Mouse (Mus musculus): ENCODE results near the gene Lingo4.
A peak's percentile ranks its signal among the peaks of the same experiment; 100 is the strongest.

Gene Lingo4

DNA sequence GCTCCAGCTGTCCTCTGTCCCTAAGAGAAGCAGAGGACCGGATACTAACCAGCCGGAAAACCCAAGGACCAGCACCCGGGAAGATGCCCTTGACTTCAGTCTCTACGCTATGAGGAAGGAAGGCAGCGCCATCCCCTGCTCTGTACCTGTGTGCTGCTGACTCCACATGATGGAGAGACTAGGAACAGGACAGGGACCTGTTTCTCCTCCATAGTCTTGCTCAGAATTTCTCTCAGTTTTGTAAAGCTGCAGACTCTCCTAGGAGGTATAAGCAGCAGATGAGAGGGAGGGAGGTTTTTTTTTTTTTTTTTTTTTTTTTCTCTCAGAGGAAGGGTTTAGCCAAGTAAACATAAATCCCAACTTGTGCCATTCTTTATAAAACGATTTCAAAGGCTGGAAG, at the start of gene Lingo4:
TSS of gene Lingo4 (plus strand) at position 301 of the 400 bp plus-strand sequence.
- DNase-seq: no peak

GRCm38 (mm10) chr3:94360812-94361211, 37.5 kb upstream of the Lingo4 start:
- DNase-seq: no peak

- no peak for DNase-seq
Observed at GRCm38 (mm10) chr3:94362138-94362537, 36.2 kb upstream of the Lingo4 start, which contains the start of gene C2cd4d. C2cd4d (plus strand) TSS chr3:94362438.

DNA sequence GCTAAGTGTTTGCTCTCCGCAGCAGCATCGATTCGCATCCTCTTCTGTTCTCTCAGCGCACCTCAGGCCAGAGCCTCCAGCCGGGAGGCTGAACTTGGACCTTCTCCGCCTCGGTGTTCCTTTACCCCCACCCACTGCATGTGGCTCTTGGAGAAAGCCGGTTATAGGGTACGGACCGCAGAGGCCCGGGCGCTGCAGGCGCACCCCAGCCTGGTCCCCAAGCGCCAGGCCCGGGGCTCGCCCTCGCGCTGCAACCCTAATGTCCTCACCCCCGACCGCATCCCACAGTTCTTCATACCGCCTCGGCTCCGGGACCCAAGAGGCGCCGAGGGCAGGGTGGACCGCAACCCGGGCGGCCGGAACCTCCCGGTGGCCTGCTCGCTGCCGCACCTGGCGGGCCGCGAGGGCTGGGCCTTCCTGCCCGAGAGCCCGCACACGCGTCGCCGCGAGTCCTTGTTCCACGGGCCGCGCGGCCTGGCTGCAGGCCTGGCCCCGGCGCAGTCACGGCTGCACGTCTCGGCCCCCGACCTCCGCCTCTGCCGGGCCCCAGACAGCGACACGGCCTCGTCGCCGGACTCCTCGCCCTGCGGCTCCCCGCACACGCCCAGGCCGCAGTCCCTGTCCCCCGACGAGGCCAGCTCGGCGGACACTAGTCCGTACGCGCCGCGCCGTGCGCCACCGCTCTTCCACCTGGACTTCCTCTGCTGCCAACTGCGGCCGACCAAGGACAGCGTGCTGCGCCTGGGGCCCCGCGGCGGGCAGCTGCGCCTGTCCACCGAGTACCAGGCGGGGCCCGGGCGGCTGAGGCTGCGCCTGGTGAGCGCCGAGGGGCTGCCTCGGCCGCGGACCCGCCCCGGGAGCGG, 34.8 kb upstream of the Lingo4 start:
- peak; percentile 60 for DNase-seq

GRCm38 (mm10) chr3:94364154-94364526, 34.2 kb upstream of the Lingo4 start:
- DNase-seq: peak; percentile 45

DNA sequence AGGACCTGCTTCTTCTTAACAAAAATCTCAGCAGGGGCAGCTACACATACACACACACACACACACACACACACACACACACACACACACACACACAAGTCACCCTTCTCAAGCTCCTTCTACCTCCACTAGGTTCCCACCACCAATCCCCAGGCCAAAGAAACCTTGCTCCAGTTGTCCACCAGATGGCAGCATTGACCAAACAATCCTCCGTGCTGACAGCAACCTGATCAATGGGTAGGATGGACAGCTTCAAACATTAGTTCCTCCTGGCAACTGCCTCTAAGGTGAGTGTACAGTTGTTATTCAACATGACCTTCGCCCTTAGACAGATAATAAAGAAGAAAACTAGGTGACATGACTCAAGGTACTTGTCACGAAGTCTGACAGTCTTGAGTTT, 31.6 kb upstream of the Lingo4 start:
- peak; percentile 89 for DNase-seq

GRCm38 (mm10) chr3:94367511-94367910, 30.8 kb upstream of the Lingo4 start:
- DNase-seq: no peak

DNA sequence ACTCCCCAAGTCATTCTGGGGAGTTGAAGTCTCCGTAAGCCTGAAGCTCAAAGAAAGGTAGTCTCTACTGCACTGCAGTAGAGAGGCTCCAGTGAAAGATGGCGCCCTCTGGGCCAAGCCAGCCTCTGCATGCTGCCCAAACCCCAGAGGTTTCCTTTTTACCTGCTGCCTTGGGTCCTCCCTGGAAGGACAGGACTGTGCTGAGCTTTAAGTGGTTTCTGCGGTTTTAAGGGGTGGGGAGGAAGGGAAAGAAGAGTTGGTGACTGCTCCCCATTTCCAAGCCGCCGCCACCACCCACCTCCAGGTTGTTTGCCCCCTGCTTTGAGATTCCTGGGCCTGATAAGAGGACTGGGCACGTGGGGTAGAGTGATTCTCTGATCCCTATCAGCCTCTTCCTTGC, 29.7 kb upstream of the Lingo4 start:
- no peak for DNase-seq

DNA sequence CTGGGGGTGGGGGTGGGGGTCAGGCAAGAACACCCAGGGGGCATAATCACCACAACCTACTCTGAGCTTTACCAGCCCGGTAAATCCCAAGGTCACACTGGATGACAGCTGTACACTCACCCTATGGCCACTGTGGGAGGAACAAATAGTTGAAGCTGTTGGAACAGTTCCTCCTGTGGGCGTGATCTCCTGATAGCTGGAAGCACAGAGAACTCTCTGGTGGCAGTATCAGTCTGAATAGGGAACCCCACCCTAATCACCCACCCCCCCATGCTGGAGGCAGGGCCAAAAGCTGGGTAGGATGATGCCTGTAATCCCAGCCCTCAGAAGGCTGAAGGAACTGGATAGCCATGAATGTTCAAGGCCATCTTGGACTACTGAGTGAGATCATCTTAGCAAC, 28.6 kb upstream of the Lingo4 start:
- DNase-seq: no peak

GRCm38 (mm10) chr3:94371637-94372036, 26.7 kb upstream of the Lingo4 start:
- peak; percentile 79 for DNase-seq

DNA sequence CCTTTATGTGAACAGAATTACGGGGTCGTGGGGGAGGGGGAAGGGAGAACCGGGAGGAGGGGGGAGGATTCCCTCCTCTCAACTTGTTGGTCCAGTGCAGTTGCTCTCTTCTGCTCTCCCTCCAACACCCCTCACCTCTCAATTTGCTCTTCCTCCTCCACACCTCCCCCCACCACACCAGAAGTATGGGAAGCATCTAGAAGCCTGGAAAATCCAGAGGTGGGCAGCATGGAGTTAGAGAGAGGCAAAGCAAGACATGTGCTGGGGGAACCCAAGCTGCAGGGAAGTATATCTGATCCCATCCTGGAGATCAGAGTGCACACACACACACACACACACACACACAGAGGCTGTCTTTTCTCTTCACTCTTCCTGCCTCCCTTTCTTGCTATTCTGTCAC, 26.3 kb upstream of the Lingo4 start:
- peak; percentile 51 for DNase-seq

DNA sequence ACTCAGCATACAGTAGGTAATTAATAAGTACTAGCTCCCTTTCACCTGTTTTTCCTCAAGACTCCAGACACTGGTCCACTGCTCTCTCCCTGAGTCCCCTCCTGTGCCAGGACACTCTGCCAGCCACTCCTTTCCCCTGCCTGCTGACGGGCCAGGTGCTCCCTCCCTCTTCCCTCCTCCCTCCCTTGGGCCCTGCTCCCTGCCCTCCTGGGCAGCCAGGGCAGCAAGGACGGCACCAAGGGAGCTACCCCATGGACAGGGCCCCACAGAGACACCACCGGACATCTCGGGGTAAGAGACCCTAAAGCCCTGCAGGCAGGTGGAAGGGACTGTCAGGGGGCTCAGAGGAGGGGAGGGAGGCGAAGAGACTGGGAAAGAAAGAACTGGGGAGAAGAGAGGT, 25.7 kb upstream of the Lingo4 start, which contains the start of gene Rorc:
TSS of gene Rorc (plus strand) at position 154 of the 400 bp plus-strand sequence.
- DNase-seq: peak; percentile 76

GRCm38 (mm10) chr3:94373090-94373489, 25.2 kb upstream of the Lingo4 start:
- peak; percentile 57 for DNase-seq

DNA sequence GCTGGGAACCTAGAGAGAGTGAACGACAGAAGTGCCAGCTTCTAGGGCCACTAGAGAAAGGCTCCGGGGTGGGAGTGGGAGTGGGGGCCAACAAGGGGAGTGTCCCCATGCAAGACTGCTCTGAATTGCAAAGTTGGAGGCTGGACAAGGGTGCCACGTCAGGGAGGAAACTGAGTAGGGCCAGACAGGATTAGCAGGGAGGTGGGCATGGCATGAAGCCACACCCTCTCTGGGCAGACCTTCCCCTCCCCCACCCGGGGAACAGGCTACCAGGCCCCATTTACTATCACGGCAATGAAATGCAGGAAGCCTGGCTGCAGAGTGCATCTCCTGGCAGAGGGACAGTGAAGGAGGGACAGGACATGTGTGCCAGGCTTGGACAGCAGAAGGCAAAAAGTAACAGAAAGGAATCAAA, 24.7 kb upstream of the Lingo4 start:
- peak; percentile 78 for DNase-seq

GRCm38 (mm10) chr3:94374636-94375035, 23.7 kb upstream of the Lingo4 start:
- DNase-seq: peak; percentile 36

DNA sequence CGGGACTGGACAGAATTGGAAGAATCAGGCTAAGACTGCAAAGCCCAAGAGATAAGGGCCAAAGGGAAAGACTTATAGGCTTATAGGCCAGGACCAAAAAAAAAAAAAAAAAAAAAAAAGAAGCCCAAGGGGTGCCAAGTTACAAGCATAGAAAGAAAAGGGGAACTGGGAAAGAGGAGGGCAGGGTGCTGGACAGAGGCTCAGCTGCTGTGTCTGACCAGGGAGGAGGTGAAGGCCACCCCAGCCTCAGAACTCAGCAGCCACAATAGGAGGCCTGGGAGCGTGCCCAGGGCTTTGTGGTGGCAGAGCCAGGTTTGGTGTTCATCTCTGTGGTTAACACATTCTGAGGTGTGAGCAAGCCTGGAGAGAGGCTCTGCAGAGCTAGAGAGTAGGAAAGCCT, 23.2 kb upstream of the Lingo4 start:
- DNase-seq: no peak

- no peak for DNase-seq
Observed at GRCm38 (mm10) chr3:94375861-94376260, 22.5 kb upstream of the Lingo4 start.

GRCm38 (mm10) chr3:94377028-94377923, 21.0 kb upstream of the Lingo4 start:
- no peak for DNase-seq

GRCm38 (mm10) chr3:94379831-94380510, 18.3 kb upstream of the Lingo4 start:
- DNase-seq: no peak

DNA sequence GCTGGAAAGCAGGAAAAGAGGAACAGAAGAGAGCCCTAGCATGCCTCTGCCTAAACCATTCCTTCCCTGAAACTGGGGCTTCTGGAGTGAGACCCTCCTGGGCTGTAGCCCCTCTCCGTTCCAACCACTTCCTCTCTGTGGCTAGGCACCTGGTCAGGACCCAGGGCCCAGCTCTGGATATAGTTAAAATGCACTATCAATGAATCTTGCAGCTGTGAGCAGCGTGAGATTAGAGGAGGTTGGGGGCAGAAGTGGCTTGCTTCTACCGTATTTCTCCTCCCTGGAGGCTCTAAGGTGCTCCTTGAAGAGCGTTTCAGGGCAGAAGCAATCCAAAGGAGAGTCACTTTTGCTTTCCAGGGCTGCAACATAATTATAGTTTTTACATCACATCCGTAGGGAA, 16.0 kb upstream of the Lingo4 start:
- no peak for DNase-seq

- DNase-seq: no peak
Observed at GRCm38 (mm10) chr3:94383476-94383875, 14.8 kb upstream of the Lingo4 start.

DNA sequence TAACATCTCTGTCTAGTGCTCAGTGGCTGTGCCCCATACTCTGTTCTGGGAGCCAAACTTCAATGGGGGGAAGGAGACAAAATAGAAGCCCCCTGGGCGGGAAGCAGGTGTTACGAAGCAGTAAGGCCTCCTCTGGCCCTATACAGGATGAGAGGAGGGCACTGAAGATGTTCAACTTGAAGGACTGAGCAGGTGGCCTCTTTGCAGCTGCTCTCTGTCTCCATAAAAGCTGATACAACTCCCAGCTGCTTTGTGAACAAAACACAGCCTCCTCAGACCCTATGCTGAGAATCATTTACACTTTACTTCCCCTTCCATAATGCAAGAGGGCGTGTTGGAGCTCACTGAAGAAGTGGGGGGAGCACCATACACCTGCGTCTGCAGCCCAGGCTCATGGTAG, 11.6 kb upstream of the Lingo4 start:
- DNase-seq: no peak

GRCm38 (mm10) chr3:94387391-94387790, 10.9 kb upstream of the Lingo4 start:
- DNase-seq: no peak
